Mouse (Mus musculus): ENCODE measurements around the gene Hmgcr.

Gene Hmgcr

DNA sequence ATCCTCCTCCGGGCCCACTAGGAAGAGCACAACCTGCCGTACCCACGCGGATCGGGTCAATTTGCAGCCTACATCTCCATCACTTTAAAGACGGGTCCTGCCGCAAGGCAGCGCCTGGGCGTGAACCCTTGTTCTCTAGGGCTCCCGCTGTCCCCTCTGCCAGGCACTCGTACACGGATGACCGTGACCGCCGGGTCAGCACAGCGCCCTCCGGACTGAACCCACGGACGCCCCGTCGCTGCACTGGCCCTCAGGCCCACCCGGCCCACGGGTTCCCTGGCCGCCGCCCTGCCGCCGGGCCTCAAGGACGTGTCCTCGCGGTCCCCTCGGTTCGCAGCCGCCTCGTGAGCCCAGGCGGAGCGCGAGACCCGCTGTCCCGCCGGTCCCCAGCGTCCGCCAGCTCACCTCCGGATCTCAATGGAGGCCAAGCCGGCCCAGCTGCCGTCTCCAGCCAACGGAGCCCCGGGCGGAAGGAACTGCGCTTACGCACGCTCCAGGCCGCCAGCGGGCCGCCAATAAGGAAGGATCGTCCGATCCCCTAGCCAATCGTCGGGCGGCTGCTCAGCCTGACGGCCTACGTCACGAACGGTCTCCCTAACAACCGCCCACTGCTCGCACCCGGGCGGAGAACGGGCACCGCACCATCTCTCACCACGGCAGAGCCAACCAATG lies at the start of gene Hmgcr:
Gene Hmgcr, minus strand, starts transcription at position 531 of the 672 bp plus-strand sequence.
- DNase-seq (ENCODE audit: low spot score in 2 of 2): peak; percentile 95 to 96

DNA sequence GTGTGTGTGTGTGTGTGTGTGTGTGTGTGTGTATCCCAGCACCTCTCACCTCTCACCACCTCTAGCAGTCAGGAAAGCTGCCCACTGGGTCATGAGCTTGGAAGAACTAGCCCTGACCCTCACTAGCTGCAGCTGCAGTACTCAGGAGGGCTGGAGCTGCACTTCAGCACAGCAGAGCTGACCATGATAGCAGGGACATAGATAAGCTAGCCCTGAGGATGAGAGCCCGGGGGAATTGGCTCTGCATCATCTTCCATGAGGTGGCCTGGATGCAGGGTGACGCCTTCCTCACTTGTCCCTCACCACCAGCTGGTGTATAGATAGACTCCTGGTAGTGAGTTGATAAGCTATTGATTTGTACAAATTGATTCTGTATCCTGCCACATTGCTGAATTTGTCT lies 49.3 kb upstream of the Hmgcr start:
- no peak for DNase-seq (ENCODE audit: low spot score in 2 of 2)

DNA sequence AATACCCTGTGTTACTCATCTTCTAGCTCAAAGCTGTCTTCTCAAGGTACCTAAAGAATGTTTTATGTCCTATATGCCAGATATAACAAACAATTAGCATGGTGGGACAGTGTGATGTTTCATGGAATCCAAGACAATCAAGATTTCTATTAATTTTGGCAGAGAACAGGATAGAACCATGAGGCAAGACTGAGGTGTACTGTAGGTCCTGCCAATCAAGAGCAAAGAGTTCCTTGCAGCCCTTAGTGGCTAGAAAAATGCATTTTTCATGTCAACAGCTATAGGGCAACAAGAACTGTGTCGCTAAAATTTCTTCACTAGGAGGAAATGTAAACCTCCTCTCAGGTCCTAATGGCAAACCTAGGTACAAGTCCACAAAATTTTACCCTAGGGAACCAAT lies 47.1 kb upstream of the Hmgcr start:
- DNase-seq (ENCODE audit: low spot score in 2 of 2): no peak

DNA sequence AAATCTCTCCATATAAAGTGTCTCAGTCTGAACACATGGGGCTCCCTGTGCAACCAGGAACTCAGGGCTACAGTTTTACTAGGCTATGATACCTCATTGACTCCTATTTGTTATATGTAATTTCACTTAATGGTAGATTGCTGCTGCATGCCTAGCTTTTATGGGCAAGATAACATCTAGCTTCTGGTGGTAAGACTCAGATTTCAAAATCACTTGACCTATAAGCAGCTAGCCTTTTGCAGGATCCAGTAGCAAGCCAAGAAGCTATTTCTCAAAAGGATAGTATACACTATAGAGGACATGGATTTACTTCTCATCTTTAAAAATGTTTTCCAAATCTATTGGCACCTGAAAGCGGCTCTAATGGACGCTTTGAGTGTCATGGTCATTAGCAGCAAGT lies 45.6 kb upstream of the Hmgcr start:
- no peak for DNase-seq (ENCODE audit: low spot score in 2 of 2)

DNA sequence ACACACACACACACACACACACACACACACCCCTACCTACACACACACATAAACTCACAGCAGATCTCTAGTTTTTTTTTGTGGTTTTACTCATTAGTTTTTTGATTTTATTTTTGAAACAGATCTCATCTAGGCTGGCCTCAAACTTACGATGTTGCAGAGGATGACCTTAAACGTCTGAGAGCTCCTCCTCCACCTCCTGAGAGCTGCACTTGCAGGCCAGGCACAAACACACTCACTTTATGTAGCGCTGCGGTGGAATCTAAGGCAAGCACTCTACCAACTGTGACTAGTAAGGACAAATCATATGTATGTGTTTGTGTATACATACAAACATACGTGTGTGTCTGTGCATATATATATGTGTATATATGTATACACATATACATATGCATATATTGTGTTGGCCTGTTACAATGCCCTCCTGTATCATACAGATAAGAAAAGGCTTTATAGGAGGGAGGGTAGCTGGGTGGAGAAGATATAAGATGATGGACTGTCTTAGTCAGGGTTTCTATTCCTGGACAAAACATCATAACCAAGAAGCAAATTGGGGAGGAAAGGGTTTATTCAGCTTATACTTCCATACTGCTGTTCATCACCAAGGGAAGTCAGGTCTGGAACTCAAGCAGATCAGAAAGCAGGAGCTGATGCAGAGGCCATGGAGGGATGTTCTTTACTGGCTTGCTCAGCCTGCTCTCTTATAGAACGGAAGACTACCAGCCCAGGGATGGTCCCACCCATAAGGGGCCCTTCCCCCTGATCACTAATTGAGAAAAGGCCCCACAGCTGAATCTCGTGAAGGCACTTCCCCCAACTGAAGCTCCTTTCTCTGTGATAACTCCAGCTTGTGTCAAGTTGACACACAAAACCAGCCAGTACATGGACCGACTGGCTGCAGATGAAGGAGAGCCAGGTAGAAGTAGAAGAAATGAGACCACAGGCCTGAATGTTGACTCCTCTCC lies 38.8 kb upstream of the Hmgcr start:
- no peak for DNase-seq (ENCODE audit: low spot score in 2 of 2)

DNA sequence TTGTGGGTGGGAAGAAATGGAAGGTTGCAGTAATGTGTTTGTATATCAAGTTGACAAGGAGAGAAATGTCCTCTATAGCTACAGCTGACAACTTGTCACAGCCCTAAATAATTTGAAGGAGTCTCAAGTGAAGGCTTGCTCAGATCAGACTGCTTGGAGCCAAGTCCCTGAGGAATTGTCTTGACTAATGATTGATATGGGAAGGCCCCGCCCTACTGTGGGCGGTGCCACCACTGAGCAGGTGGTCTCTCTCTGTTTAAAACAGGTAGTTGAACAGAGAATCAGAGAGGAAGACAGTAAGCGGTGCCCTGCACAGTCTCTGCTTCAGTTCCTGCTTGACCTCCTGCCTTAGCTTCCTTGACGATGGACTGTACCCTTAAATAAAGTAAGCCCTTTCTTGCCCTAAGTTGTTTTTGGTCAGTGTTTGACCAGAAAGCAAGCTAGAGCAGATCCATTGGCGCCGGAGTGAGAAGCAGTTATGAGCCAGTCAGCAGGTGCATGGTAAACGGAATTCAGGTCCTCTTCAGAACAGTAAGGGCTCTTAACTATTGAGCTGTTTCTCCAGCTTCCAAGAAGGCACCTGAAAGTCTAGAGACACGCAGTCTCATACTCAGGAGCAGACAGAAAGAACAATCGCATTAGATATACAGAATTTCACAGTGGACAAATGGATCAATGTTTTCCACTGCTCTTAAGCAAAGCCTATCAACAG lies 32.0 kb upstream of the Hmgcr start:
- DNase-seq (ENCODE audit: low spot score in 2 of 2): no peak

DNA sequence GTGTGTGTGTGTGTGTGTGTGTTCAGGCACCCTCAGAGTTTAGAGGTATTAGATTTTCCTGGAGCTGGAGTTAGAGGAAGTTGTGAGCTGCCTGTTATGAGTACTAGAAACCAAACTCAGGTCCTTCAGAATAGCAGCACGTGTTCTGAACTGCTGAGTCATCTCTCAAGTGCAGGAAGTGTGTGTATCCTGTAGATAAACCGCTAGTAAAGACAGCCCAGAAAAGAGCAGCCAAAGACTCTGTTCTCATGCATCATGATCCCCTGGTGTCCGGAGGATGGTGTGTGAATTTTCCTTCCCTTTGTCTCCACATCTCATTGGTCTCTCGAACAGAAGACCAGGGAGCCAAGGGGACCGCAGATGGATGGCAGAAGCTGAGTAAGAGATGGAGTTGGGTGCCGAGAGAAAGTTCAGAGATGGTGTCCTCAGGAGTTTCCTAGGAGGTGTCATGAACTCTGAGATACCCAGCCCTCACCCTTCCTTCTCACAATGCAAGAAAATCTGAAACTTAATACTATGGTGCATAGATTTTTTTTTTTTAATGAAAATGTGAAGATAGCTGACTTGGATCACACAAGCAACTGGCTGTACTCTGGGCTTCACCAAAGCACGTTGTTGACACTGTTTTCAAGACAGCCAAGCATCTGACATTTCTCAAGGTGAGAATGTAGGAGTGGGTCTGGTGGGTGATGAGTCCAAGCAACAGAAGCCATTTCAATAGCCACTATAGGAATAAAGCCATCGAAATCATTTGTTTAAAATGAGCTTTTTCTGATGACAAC lies 27.3 kb upstream of the Hmgcr start:
- DNase-seq (ENCODE audit: low spot score in 2 of 2): peak; percentile 48 to 63

DNA sequence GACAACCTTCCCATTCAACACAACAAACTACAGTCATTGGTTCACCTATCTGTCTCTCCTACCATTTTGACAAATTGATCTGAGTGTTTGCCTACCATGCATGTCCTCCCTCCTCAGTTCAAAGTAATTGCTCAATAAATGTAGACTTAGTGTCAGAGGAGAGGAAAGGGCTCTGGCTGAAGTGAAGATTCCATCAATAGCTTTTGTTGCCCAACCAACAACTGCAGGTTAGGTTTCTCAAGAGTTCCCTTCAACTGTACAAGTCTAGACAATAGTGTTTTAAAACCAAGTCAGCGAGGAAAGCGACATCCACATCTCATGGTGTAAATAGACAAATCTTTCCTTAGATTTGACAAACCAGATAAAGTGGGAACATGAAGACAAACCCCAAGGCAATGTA lies 24.7 kb upstream of the Hmgcr start:
- no peak for DNase-seq (ENCODE audit: low spot score in 2 of 2)

DNA sequence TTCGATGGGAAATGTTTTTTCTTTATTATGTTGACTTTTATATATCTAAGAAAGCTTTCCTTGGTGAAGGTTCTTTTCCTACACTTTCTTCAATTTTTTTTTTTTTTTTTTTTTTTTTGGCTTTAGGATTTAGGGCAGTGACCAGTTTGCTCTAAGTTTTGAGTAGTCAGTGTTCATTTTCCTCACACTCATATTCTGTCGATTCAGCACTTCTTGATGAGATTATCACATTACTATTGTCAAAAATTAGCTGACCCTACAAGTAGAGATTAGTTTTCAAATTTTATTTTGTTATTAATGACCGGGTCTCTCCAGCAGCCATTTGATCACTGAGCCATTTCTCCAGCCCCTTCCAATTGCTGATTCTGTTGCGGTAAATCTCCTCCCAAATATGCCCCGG lies 19.2 kb upstream of the Hmgcr start:
- no peak for DNase-seq (ENCODE audit: low spot score in 2 of 2)

DNA sequence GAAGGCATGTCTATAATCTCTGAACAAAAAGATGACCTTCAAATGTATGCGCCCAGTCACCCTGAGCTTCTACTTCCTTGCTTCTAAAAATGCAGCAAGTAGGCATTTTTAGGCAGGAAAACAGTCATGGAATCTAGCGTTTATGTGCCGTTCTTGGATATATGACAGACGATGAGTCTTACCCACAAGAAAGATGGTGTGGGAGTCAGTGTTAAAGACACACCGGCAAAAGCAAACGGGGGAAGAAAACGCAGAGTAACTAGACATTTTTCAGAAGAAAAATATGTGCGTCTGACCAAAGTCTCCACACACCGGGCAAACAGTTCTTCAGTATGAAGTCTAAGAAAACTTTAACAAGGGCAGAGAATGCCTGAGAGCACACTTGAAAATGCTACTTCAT lies 16.5 kb upstream of the Hmgcr start:
- DNase-seq (ENCODE audit: low spot score in 2 of 2): no peak

DNA sequence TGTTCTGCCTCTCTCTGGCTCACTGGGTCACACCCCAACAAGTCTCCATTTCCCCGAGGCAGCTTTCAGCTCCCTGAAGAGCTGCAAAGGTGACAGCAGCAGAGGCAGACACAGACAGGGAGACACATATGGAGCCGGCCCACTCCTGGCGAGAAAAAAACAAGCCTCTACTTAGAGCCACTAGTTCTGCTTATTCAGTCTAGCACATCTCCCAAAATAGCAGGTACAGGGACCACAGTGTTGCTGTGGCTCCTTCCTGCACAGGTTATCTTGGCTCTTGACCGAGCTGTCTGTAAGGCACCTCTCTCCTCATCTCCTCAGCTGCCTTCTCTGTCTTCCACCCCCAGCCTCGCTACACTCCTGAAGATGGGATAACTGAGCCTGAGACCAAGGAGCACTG lies 14.0 kb upstream of the Hmgcr start:
- DNase-seq (ENCODE audit: low spot score in 2 of 2): no peak

DNA sequence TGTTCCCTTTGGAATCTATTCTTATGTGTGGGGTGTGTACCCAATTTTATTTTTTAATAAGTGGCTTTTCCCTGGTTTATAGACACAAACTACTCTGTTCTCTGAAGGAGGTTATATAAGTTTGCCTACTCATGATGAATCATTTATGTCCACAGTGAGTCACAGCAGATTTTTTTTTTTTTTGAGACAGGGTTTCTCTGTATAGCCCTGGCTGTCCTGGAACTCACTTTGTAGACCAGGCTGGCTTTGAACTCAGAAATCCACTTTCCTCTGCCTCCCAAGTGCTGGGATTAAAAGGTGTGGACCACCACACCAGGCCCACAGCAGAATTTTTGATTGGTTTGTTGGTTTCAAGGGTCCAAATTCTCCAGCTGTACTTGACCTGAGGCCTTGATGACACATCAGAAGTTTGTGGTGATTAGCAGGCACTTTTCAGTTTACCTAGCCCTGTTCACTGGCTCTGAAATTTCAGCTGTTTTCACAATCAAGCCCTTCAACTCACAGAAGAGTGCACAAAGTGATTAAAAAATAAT lies 10.4 kb upstream of the Hmgcr start:
- DNase-seq (ENCODE audit: low spot score in 2 of 2): no peak

DNA sequence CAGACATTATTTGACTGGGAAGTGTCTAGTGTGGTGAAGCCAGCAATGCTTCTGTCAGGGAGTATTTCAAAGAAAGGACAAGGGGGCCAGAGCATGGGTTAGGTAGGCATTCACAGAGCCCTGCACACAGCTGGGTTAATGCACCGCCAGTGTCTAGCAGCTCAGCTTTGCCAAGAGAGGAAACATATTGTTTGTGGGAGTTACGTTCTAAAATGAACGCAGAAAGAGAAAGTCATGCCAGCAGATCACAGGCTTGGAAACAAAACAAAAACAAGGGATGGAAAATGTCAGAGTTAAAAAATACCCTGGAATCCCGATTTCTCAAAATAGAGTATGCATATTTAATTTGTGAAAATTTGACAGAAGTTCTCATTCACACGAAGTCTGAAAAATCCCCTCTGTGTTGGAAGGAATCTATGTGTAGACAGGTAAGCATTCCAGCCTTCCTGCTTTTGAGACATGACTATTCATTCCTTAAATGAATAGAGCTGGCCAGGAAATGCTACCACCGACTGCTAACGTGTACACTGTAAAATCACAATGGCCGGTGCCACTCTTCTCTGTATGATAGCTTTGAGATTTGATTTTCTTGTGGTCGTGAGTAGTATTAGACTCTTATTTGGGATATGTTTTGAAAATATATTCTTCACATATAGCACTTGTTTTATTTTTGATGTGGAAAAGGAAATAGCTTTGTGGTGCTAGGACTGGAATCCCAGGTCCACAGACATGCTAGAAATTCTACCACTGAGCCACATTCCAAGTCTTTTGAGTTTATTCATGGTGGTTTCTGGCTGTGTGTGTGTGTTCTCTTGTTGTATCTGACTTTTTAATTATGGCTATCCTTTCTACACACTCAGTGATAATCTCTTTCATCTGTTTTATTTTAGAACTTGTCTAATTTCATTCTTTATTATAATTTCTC lies 9.7 kb upstream of the Hmgcr start:
- no peak for DNase-seq (ENCODE audit: low spot score in 2 of 2)

DNA sequence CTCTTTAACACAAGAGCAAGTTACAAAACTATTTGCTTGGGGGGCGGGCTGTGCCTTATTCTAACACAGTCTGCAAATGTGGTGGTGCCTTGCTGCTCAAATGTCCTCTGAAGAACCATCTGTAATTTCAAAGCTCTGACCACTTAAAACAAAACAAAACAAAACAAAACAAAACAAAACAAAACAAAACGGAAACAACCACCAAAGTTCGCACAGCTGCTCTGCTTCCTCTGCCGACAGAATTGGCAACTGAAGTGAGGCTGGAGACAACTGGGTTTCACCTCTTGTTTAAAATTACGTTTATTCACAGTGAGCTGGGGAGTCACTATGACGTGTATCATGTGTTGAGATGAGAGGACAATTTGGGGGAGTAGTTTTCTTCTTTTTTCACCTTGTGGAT lies 7.9 kb upstream of the Hmgcr start:
- DNase-seq (ENCODE audit: low spot score in 2 of 2): no peak

DNA sequence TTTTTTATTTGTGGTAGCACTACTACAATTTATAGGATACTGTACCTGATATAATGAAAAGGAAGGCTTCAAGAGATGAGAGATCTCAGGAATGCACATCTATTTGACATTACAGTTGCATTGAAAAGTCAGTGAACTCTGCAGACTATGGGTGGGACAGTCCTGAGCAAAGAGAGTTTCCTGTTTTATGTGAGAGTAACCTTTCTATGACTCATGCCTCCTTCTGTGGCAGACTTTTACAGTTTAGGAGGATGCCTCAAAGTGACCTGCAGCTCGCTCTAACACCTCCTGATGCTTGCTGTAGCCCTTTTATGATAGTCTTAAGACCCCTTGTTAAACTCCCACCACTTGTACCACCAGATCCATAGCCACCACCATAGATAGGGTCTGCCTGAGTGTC lies 6.3 kb upstream of the Hmgcr start:
- DNase-seq (ENCODE audit: low spot score in 2 of 2): no peak

DNA sequence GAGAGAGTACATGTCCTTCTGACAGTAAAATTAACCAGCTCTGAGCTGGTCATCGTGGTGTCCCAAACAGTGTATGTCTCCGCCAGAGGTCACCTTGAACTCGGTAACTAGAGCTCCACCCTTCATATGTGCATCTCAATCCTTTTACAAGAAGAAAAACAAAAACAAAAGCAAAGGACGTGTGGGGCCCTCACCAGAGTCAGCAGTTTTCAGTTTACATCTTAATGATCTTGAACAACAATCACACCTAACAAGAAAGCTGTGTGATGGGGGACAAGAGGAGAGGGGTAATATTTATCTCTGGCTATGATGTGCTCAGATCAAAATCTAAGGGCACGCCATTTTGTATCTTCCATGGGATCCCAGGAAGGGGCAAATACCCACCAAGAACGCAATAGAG lies 5.0 kb upstream of the Hmgcr start:
- DNase-seq (ENCODE audit: low spot score in 2 of 2): no peak

DNA sequence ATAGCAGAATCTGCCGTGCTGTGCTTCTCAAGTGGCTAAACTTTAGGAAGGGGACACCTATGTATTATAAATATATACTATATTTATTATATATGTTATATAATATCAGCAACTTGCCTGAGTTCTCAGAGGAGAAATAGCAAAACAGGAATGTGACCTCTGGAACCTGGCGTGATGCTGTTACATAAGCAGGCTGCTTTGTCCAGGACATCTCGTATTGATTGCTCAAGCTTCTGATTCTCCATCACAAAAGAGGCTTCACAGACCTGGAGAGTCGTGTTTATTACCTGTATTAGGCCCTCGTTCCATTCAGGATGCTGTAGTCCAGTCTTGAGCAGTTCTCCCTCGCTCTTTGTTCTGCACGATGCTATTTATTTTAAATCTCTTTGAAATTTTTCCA lies 3.1 kb upstream of the Hmgcr start:
- no peak for DNase-seq (ENCODE audit: low spot score in 2 of 2)

DNA sequence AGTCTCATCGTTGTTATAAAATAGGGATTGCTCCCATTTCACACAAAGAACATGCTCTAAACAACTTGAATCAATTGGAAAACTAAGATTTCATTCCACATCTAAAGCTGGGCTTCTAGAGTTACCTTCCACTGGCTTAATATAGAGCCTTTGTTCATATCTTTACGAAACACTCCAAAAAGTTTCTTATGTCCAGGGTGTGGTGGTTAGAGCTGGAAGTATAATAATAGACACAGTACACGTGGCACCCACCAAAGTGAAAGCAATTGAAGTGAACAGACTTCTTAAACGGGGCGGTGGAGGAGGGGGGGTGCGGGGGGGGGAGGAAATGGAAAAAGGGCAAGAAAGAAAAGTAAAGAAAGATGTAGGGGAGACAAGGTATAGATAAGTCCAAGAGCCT lies 1.5 kb upstream of the Hmgcr start:
- DNase-seq (ENCODE audit: low spot score in 2 of 2): no peak

DNA sequence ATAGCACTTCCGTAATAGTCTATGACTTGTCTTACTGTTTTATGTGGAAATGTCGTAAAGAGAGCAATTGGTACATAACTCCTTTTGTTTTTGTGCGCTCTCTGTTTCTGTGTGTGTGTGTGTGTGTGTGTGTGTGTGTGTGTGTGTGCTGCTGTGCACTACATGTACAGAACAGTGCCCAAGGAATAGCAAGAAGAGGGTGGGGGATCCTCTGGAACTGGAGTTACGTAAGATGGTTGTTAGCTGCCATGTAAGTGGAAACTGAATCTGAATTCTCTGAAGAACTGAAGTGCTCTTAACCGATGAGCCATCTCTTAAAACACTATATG lies 1.1 kb upstream of the Hmgcr start:
- no peak for DNase-seq (ENCODE audit: low spot score in 2 of 2)

DNA sequence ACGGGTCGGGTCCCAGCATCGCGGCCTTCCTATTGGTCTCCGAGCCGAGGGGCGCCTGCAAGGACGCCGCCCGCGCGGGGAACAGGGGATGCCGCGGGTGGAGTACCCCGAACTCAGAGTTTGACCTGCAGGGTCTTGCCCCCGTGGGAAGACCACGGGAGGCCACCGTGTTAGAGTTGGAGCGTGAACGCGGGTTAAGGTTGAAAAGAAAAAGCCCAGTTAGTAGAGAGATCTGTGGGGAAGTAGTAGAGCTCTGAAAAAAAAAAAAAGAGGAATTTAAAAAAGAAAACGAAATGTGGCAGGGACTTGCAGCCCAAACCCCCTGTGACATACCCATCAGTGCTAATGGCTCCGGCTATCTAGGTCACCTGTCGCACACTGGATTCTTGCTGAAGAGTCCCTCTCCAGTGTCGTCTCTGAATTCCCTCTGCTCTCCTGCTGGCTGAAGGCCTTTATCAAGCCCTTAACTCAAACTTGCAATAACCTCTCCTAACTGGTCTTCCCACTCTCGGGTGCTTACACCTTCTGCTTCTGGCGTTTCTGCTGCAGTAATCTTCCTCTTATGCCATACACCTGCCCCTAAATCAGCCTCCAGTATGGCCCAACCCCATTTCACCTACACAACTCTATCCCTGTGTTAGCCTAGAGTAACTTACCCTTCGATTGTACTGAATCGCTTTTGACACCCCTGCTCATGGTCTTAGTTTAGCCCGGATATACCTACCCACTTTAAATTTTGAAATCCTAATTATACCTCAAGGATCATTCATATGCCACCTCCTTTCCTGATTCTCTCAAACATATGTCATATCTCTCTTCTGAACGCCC lies 556 bp upstream of the Hmgcr start:
- no peak for DNase-seq (ENCODE audit: low spot score in 2 of 2)

All from spleen, postnatal 4 days (tissue).